ENCODE assay signal across 13 mouse cellular contexts in the genomic region with DNA sequence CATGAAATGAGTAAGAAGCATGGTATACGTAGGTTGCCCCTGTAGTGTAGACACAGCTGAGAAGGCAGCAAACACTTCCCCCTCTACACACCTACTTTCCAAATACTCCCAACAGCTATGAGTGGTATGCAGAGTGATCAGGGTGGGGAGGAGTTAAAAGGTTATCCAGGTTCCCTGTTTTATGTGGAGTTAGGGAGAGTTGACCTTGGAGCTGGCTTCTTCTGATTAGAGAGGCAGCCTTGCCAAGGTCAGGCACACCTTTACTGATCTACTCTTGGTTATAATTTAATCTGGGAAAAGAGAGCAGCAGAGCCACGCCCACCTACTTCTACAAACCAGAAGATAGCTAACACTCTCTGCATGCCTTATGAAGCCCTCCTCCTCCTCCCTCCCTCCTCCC.
DNase-seq lines count a peak whose midpoint lies in the region; ATAC-seq and TF ChIP-seq lines count a peak whose summit lies in the region.
"Had no signal": no experiment of that assay in that cellular context is flagged by ENCODE, and none has a peak within 500 bp of the region (broad histone marks: within the 10 kb centered on the region; RNA-seq: fewer than 3 reads in every experiment).

No protein-coding gene starts in this region.

- WGBS in heart, embryonic 12.5 days = 57% methylated on average over 2 of the region's 2 CpGs
- WGBS in liver, embryonic 11.5 days = 61% methylated on average over 2 of the region's 2 CpGs
- WGBS in small intestine, adult 2 months = 23% methylated on average over 2 of the region's 2 CpGs
- 93% methylated on average over 2 of the region's 2 CpGs for WGBS in forebrain, embryonic 16.5 days

- H3K9me3 ChIP-seq in heart, embryonic 12.5 days (replicated peaks) = no peaks in the 10 kb centered on the region
- H3K9me3 ChIP-seq in liver, embryonic 11.5 days (ENCODE audit: control insufficient read depth, low read length) = no peaks in the 10 kb centered on the region
- no peaks in the 10 kb centered on the region for H3K9me3 ChIP-seq in forebrain, embryonic 16.5 days (ENCODE audit: control insufficient read depth, low read length)
- H3K9me3 ChIP-seq: hindbrain, embryonic 10.5 days had no signal

- no peak overlapping the region for H3K4me2 ChIP-seq in heart, embryonic 12.5 days
- H3K4me2 ChIP-seq in liver, embryonic 11.5 days = no peak overlapping the region
- H3K4me2 ChIP-seq in forebrain, embryonic 16.5 days (ENCODE audit: low read length) = no peak overlapping the region

- no peak overlapping the region for H3K4me3 ChIP-seq in heart, embryonic 12.5 days
- H3K4me3 ChIP-seq in liver, embryonic 11.5 days (ENCODE audit: low read depth, low read length) = no peak overlapping the region
- no peak overlapping the region for H3K4me3 ChIP-seq in small intestine, adult 2 months (ENCODE audit: low read depth, low read length)
- H3K4me3 ChIP-seq in forebrain, embryonic 16.5 days (replicated peaks; ENCODE audit: low read length) = no peak overlapping the region
- H3K4me3 ChIP-seq: hindbrain, embryonic 10.5 days had no signal

- no peak for ATAC-seq in heart, embryonic 12.5 days (ENCODE audit: insufficient number of reproducible peaks, low FRiP score)
- ATAC-seq in liver, embryonic 11.5 days (replicated peaks; ENCODE audit: low FRiP score) = 0 out of 2 replicates have a peak, but pooled peaks have one; percentile 31
- ATAC-seq in forebrain, embryonic 16.5 days = no peak

- no peak for DNase-seq in heart, adult 18-20 months
- peak; percentile 74 for DNase-seq in kidney, adult 18-20 months
- no peak for DNase-seq in liver, embryonic 11.5 days (ENCODE audit: low spot score)
- no peak for DNase-seq in gastrocnemius, adult 18-20 months (ENCODE audit: low spot score)
- no peak for DNase-seq in ovary, postnatal 10 days (ENCODE audit: low spot score)
- DNase-seq: adrenal gland, adult 8-10 months; layer of hippocampus, postnatal 36 days; thymus, postnatal 4 days had no signal

- no peaks in the 10 kb centered on the region for H3K36me3 ChIP-seq in heart, embryonic 12.5 days
- H3K36me3 ChIP-seq in liver, embryonic 11.5 days (ENCODE audit: control insufficient read depth, insufficient read depth, low read length) = no peaks in the 10 kb centered on the region
- no peaks in the 10 kb centered on the region for H3K36me3 ChIP-seq in small intestine, adult 2 months (ENCODE audit: control insufficient read depth, insufficient read depth, low read length)
- no peaks in the 10 kb centered on the region for H3K36me3 ChIP-seq in forebrain, embryonic 16.5 days (ENCODE audit: control insufficient read depth, insufficient read depth)
- H3K36me3 ChIP-seq: hindbrain, embryonic 10.5 days had no signal

- H3K27ac ChIP-seq in heart, embryonic 12.5 days (ENCODE audit: poor library complexity, severe bottlenecking) = peak overlapping the region; percentile 17; the same call in 1 of the 2 replicates
- no peak overlapping the region for H3K27ac ChIP-seq in liver, embryonic 11.5 days (ENCODE audit: low read depth, low read length)
- peak overlapping the region; percentile 98 for H3K27ac ChIP-seq in small intestine, adult 2 months (ENCODE audit: insufficient read depth, low read depth, low read length)
- H3K27ac ChIP-seq in forebrain, embryonic 16.5 days (ENCODE audit: low read length) = no peak overlapping the region
- H3K27ac ChIP-seq: hindbrain, embryonic 10.5 days; liver, embryonic 14.5 days had no signal

- H3K9ac ChIP-seq in heart, embryonic 12.5 days = no peak overlapping the region
- no peak overlapping the region for H3K9ac ChIP-seq in liver, embryonic 11.5 days (ENCODE audit: low read depth, low read length)
- no peak overlapping the region for H3K9ac ChIP-seq in forebrain, embryonic 16.5 days (replicated peaks; ENCODE audit: low read depth, low read length)
- H3K9ac ChIP-seq: liver, embryonic 14.5 days had no signal

- H3K27me3 ChIP-seq in heart, embryonic 12.5 days (replicated peaks) = no peaks in the 10 kb centered on the region
- no peaks in the 10 kb centered on the region for H3K27me3 ChIP-seq in liver, embryonic 11.5 days (replicated peaks; ENCODE audit: control insufficient read depth, insufficient read depth, low read length)
- no peaks in the 10 kb centered on the region for H3K27me3 ChIP-seq in small intestine, adult 2 months (ENCODE audit: control insufficient read depth, insufficient read depth, low read length)
- H3K27me3 ChIP-seq in forebrain, embryonic 16.5 days (replicated peaks; ENCODE audit: control insufficient read depth, insufficient read depth, low read length) = no peaks in the 10 kb centered on the region

- peaks cover 58% of the 10 kb centered on the region for H3K4me1 ChIP-seq in heart, embryonic 12.5 days (replicated peaks)
- H3K4me1 ChIP-seq in liver, embryonic 11.5 days (replicated peaks; ENCODE audit: control insufficient read depth, insufficient read depth, low read length) = peaks cover 12% of the 10 kb centered on the region
- H3K4me1 ChIP-seq in small intestine, adult 2 months (ENCODE audit: control insufficient read depth, insufficient read depth, insufficient read length, low read length) = peaks cover 31% of the 10 kb centered on the region; the same call in 1 of the 2 replicates
- H3K4me1 ChIP-seq in forebrain, embryonic 16.5 days (replicated peaks; ENCODE audit: control insufficient read depth, insufficient read depth, low read length) = no peaks in the 10 kb centered on the region
- H3K4me1 ChIP-seq: hindbrain, embryonic 10.5 days had no signal

- TF ChIP-seq POLR2A in small intestine, adult 2 months (IDR thresholded peaks at IDR 0.05; ENCODE audit: low read depth, low read length) = no peak

- no peak for TF ChIP-seq CTCF in small intestine, adult 2 months (IDR thresholded peaks at IDR 0.05; ENCODE audit: extremely low read depth, insufficient read length, insufficient replicate concordance, low read depth, low read length)

Comparison
In these comparisons a context has a peak if more than half of its experiments do, and no peak if none do; other contexts are left out.
1. H3K27ac ChIP-seq: peak in heart, embryonic 12.5 days (single experiment) and small intestine, adult 2 months (single experiment); none in liver, embryonic 11.5 days (single experiment) and forebrain, embryonic 16.5 days (single experiment).